Mouse (Mus musculus) small intestine, adult 2 months (tissue): Measurements from ENCODE around the gene Ppif.

Experiments
- CTCF ChIP-seq: fragments of 200-500 bp; IDR thresholded peaks from 2 replicates; pipeline ENCODE4 v1.5.1; 2012; ENCODE audit warnings: low read depth, mild to moderate bottlenecking, control low read depth, inconsistent platforms, low read length, moderate library complexity, mixed read lengths; ENCODE audit not compliant: insufficient replicate concordance, insufficient read length; ENCODE audit errors: extremely low read depth
- POLR2A ChIP-seq: fragments of 200-500 bp; IDR thresholded peaks from 2 replicates; pipeline ENCODE4 v1.6.1; 2012; ENCODE audit warnings: low read depth, mild to moderate bottlenecking, control low read depth, inconsistent platforms, low read length, moderate library complexity

GRCm38 (mm10) chr14:25663649-25664309 lies 30.2 kb upstream of the Ppif start:
- no peak for TF ChIP-seq CTCF
- TF ChIP-seq POLR2A: no peak
